Mouse (Mus musculus): ENCODE results near the gene Lefty2. TPM values are rescaled to one million over a fixed set of nuclear protein-coding genes. Genes with fewer than 3 reads are reported as not detected.

Lefty2 gene
- polyA plus RNA-seq, 1 experiment from 2014 or later = not detected

Other genes with a start within 250 kb of the Lefty2 start
- 0.34 and 0.42 TPM in 2 replicates for gene Mixl1, start 196.1 kb upstream of the Lefty2 start, polyA plus RNA-seq (2014; fragmentation: Nextera tagmentation; extraction: Ambion mirVana)
- 23.0 and 23.7 TPM in 2 replicates for gene Acbd3, start 167.1 kb upstream of the Lefty2 start, polyA plus RNA-seq (2014; fragmentation: Nextera tagmentation; extraction: Ambion mirVana)
- 1,894 and 1,931 TPM in 2 replicates for gene H3f3a, start 79.2 kb upstream of the Lefty2 start, polyA plus RNA-seq (2014; fragmentation: Nextera tagmentation; extraction: Ambion mirVana)
- 24.1 and 32.7 TPM in 2 replicates for gene Sde2, start 42.0 kb upstream of the Lefty2 start, polyA plus RNA-seq (2014; fragmentation: Nextera tagmentation; extraction: Ambion mirVana)
- 64.3 and 72.5 TPM in 2 replicates for gene Pycr2, start 11.2 kb downstream of the Lefty2 start, polyA plus RNA-seq (2014; fragmentation: Nextera tagmentation; extraction: Ambion mirVana)
- 1.2 and 1.3 TPM in 2 replicates for gene Lefty1, start 41.9 kb downstream of the Lefty2 start, polyA plus RNA-seq (2014; fragmentation: Nextera tagmentation; extraction: Ambion mirVana)
- 5.8 and 6.7 TPM in 2 replicates for gene Tmem63a, start 49.2 kb downstream of the Lefty2 start, polyA plus RNA-seq (2014; fragmentation: Nextera tagmentation; extraction: Ambion mirVana)
- 3.0 and 3.8 TPM in 2 replicates for gene Ephx1, start 127.8 kb downstream of the Lefty2 start, polyA plus RNA-seq (2014; fragmentation: Nextera tagmentation; extraction: Ambion mirVana)
- gene 9130409I23Rik, start 158.1 kb downstream of the Lefty2 start, polyA plus RNA-seq (2014; fragmentation: Nextera tagmentation; extraction: Ambion mirVana) = not detected in 2 replicates